ENCODE assay signal across 24 mouse cellular contexts in the genomic region with DNA sequence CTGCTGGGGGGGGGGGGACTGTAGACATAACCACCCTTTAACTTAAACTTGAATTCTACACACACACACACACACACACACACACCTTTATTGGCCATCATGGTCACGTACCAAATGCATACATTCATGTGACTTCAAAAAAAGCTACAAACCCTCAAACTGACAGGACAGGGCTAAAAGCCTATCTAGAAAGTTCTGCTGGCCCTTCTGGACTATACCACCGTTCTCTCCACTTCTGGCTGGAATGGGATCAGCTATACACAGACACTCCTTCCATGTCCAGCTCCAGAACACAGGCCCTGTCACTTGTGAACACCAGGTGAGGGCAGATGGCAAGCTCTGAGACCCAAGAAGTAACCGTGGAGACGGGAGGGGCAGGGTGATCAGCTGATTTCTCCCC. TPM values are rescaled to one million over a fixed set of nuclear protein-coding genes. Genes with fewer than 3 reads are reported as not detected.
DNase-seq lines count a peak whose midpoint lies in the region; ATAC-seq lines count a peak whose summit lies in the region.
"Had no signal": no experiment of that assay in that cellular context is flagged by ENCODE, and none has a peak within 500 bp of the region (broad histone marks: within the 10 kb centered on the region; RNA-seq: fewer than 3 reads in every experiment).

No protein-coding gene starts in this region.

- WGBS in hindbrain, embryonic 10.5 days = 6% methylated on average over 4 of the region's 4 CpGs
- 32% methylated on average over 4 of the region's 4 CpGs for WGBS in hindbrain, embryonic 16.5 days
- WGBS in neural tube, embryonic 15.5 days = 19% methylated on average over 4 of the region's 4 CpGs
- WGBS in limb, embryonic 10.5 days = 13% methylated on average over 4 of the region's 4 CpGs

- no peaks in the 10 kb centered on the region for H3K36me3 ChIP-seq in hindbrain, embryonic 10.5 days
- no peaks in the 10 kb centered on the region for H3K36me3 ChIP-seq in hindbrain, embryonic 16.5 days (ENCODE audit: control insufficient read depth, insufficient read depth, low read length)
- H3K36me3 ChIP-seq in neural tube, embryonic 15.5 days = no peaks in the 10 kb centered on the region
- H3K36me3 ChIP-seq in limb, embryonic 10.5 days = no peaks in the 10 kb centered on the region
- H3K36me3 ChIP-seq: heart, embryonic 13.5 days; liver, embryonic 15.5 days; neural tube, embryonic 13.5 days; stomach, embryonic 15.5 days had no signal

- H3K4me2 ChIP-seq in hindbrain, embryonic 16.5 days (ENCODE audit: low read length) = no peak overlapping the region
- H3K4me2 ChIP-seq in neural tube, embryonic 15.5 days = no peak overlapping the region
- H3K4me2 ChIP-seq: liver, embryonic 15.5 days; neural tube, embryonic 13.5 days had no signal

- ATAC-seq in hindbrain, embryonic 16.5 days = no peak
- ATAC-seq in neural tube, embryonic 15.5 days (ENCODE audit: low FRiP score) = no peak
- ATAC-seq: forebrain, embryonic 13.5 days; intestine, postnatal 0 days; Patski had no signal

- H3K27me3 ChIP-seq in hindbrain, embryonic 10.5 days (ENCODE audit: insufficient read depth, poor library complexity, severe bottlenecking) = peaks cover 100% of the 10 kb centered on the region
- H3K27me3 ChIP-seq in hindbrain, embryonic 16.5 days (replicated peaks; ENCODE audit: control insufficient read depth, insufficient read depth, low read length) = peaks cover 47% of the 10 kb centered on the region
- H3K27me3 ChIP-seq in neural tube, embryonic 15.5 days (replicated peaks) = peaks cover 88% of the 10 kb centered on the region
- peaks cover 99% of the 10 kb centered on the region for H3K27me3 ChIP-seq in limb, embryonic 10.5 days (ENCODE audit: low read depth, poor library complexity, severe bottlenecking)

- no peak overlapping the region for H3K9ac ChIP-seq in hindbrain, embryonic 16.5 days (ENCODE audit: low read depth, low read length)
- no peak overlapping the region for H3K9ac ChIP-seq in neural tube, embryonic 15.5 days (replicated peaks)
- H3K9ac ChIP-seq: forebrain, embryonic 13.5 days; liver, embryonic 15.5 days; neural tube, embryonic 13.5 days; stomach, embryonic 15.5 days had no signal

- 0 out of 2 replicates have a peak overlapping the region, but pooled peaks have one; percentile 89 for H3K27ac ChIP-seq in hindbrain, embryonic 10.5 days
- H3K27ac ChIP-seq in hindbrain, embryonic 16.5 days (ENCODE audit: low read depth, low read length) = no peak overlapping the region
- no peak overlapping the region for H3K27ac ChIP-seq in neural tube, embryonic 15.5 days (replicated peaks)
- peak overlapping the region; percentile 94 for H3K27ac ChIP-seq in limb, embryonic 10.5 days
- H3K27ac ChIP-seq: forebrain, embryonic 13.5 days; heart, adult 2 months; heart, embryonic 13.5 days; liver, embryonic 15.5 days; neural tube, embryonic 13.5 days; stomach, embryonic 15.5 days had no signal

- DNase-seq in hindbrain, embryonic 10.5 days (ENCODE audit: low spot score) = peak; percentile 25
- DNase-seq in neural tube, embryonic 10.5 days (ENCODE audit: extremely low spot score, low spot score) = peak; percentile 36
- DNase-seq in limb, embryonic 10.5 days (ENCODE audit: low spot score) = no peak
- no peak for DNase-seq in cerebellum, adult 11 months
- DNase-seq in retina, postnatal 1 day = no peak
- DNase-seq: adrenal gland, adult 2 months; cerebellum, adult 11-12 months; cerebellum, postnatal 10 days; gastrocnemius, postnatal 14 days; heart, adult 2 months; kidney, postnatal 36 days; layer of hippocampus, postnatal 36 days; liver; lung, postnatal 4 days; thymus, postnatal 25 days had no signal

- H3K9me3 ChIP-seq in hindbrain, embryonic 10.5 days = no peaks in the 10 kb centered on the region
- no peaks in the 10 kb centered on the region for H3K9me3 ChIP-seq in hindbrain, embryonic 16.5 days (ENCODE audit: control insufficient read depth, low read length)
- H3K9me3 ChIP-seq in neural tube, embryonic 15.5 days (replicated peaks) = no peaks in the 10 kb centered on the region; the same call in 1 of the 2 replicates
- H3K9me3 ChIP-seq in limb, embryonic 10.5 days (replicated peaks) = no peaks in the 10 kb centered on the region
- H3K9me3 ChIP-seq: forebrain, embryonic 13.5 days; heart, embryonic 13.5 days; liver, embryonic 15.5 days; neural tube, embryonic 13.5 days; stomach, embryonic 15.5 days had no signal

- peak overlapping the region; percentile 60 for H3K4me3 ChIP-seq in hindbrain, embryonic 10.5 days
- H3K4me3 ChIP-seq in hindbrain, embryonic 16.5 days (ENCODE audit: low read length) = no peak overlapping the region
- no peak overlapping the region for H3K4me3 ChIP-seq in neural tube, embryonic 15.5 days (replicated peaks)
- peak overlapping the region; percentile 65 for H3K4me3 ChIP-seq in limb, embryonic 10.5 days
- H3K4me3 ChIP-seq: heart, adult 2 months; liver, embryonic 15.5 days; neural tube, embryonic 13.5 days; stomach, embryonic 15.5 days had no signal

- H3K4me1 ChIP-seq in hindbrain, embryonic 10.5 days (replicated peaks) = peaks cover 71% of the 10 kb centered on the region
- peaks cover 15% of the 10 kb centered on the region for H3K4me1 ChIP-seq in hindbrain, embryonic 16.5 days (ENCODE audit: control insufficient read depth, insufficient read depth, low read depth, low read length)
- H3K4me1 ChIP-seq in neural tube, embryonic 15.5 days = peaks cover 28% of the 10 kb centered on the region
- peaks cover 99% of the 10 kb centered on the region for H3K4me1 ChIP-seq in limb, embryonic 10.5 days
- H3K4me1 ChIP-seq: liver, embryonic 15.5 days had no signal

RNA-seq across cellular contexts. Expression of gene Alx4, which starts 2.0 kb away (rescaled TPM):
- 7.2 and 9.0 TPM in 2 replicates for polyA plus RNA-seq in hindbrain, embryonic 10.5 days (2016; fragmentation: Nextera tagmentation; extraction: Ambion mirVana)
- 0.60 and 0.64 TPM in 2 replicates for polyA plus RNA-seq in hindbrain, embryonic 16.5 days (2015; fragmentation: Nextera tagmentation; extraction: Ambion mirVana)
- 0.09 and 0.13 TPM in 2 replicates for polyA plus RNA-seq in neural tube, embryonic 15.5 days (2015; fragmentation: Nextera tagmentation; extraction: Ambion mirVana)
- polyA plus RNA-seq in limb, embryonic 10.5 days (2016; fragmentation: Nextera tagmentation; extraction: Ambion mirVana) = 12.5 and 14.8 TPM in 2 replicates
- polyA plus RNA-seq: intestine, postnatal 0 days; Patski had no signal

Comparison
In these comparisons a context has a peak if more than half of its experiments do, and no peak if none do; other contexts are left out.
1. H3K27ac ChIP-seq: peak in hindbrain, embryonic 10.5 days (single experiment) and limb, embryonic 10.5 days (single experiment); none in hindbrain, embryonic 16.5 days (single experiment) and neural tube, embryonic 15.5 days (single experiment).
2. H3K4me3 ChIP-seq: peak in hindbrain, embryonic 10.5 days (single experiment) and limb, embryonic 10.5 days (single experiment); none in hindbrain, embryonic 16.5 days (single experiment) and neural tube, embryonic 15.5 days (single experiment).
3. DNase-seq: peak in hindbrain, embryonic 10.5 days (single experiment) and neural tube, embryonic 10.5 days (single experiment); none in limb, embryonic 10.5 days (single experiment), cerebellum, adult 11 months (single experiment) and retina, postnatal 1 day (single experiment).